Mouse (Mus musculus): ENCODE measurements around the gene Magi1. TPM values are rescaled to one million over a fixed set of nuclear protein-coding genes. Genes with fewer than 3 reads are reported as not detected.
A peak's percentile ranks its signal among the peaks of the same experiment; 100 is the strongest.

Gene Magi1
- polyA plus RNA-seq, 1 experiment from 2014 or later: 25.4 TPM

GRCm38 (mm10) chr6:93733800-93734199 is 549.9 kb downstream of the Magi1 start:
- Histone ChIP-seq H3K9ac (no peak overlapping the region), H3K27me3 (replicated peaks) (no peaks in the 10 kb centered on the region), H3K4me1 (peaks cover under 1% of the 10 kb centered on the region; the same call in 1 of the 2 replicates), H3K4me3 (no peak overlapping the region), H3K9me3 (no peaks in the 10 kb centered on the region), H3K4me2 (replicated peaks) (no peak overlapping the region), H3K36me3 (no peaks in the 10 kb centered on the region), H3K27ac (no peak overlapping the region)
- no peak for ATAC-seq (ENCODE audit: low FRiP score, low read depth)
- 75% methylated on average over 6 of the region's 6 CpGs for WGBS

DNA sequence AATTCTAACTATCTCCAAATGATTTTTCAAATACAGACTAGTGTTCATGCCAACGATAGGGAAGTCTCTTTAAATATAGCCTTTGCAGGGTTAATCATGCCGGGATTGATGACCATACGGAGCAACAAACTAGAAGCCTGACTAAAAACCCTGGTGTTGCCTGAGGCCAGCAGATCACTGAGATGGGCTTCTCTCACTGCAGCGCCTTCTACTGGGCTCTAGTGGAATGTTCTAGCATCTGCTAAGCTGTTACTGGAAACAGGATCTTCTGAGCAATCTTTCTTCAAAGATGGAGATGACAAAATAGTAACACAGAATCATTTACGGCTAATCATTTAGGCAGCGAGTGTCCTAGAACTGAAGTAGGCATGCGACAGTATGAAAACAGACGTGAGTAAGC is 554.0 kb downstream of the Magi1 start:
- WGBS: 74% methylated on average over 8 of the region's 8 CpGs
- Histone ChIP-seq H3K9me3 (no peaks in the 10 kb centered on the region), H3K4me3 (no peak overlapping the region), H3K36me3 (no peaks in the 10 kb centered on the region), H3K27ac (no peak overlapping the region), H3K4me2 (replicated peaks) (no peak overlapping the region), H3K27me3 (replicated peaks) (no peaks in the 10 kb centered on the region), H3K9ac (no peak overlapping the region), H3K4me1 (peaks cover 19% of the 10 kb centered on the region; the same call in 1 of the 2 replicates)
- no peak for ATAC-seq (ENCODE audit: low FRiP score, low read depth)

- Histone ChIP-seq H3K9me3 (no peaks in the 10 kb centered on the region), H3K27me3 (replicated peaks) (no peaks in the 10 kb centered on the region), H3K36me3 (no peaks in the 10 kb centered on the region), H3K4me3 (no peak overlapping the region), H3K27ac (no peak overlapping the region), H3K9ac (no peak overlapping the region), H3K4me1 (peaks cover 19% of the 10 kb centered on the region; the same call in 1 of the 2 replicates), H3K4me2 (replicated peaks) (no peak overlapping the region)
- WGBS: 90% methylated on average over 4 of the region's 4 CpGs
- ATAC-seq (ENCODE audit: low FRiP score, low read depth): no peak
Observed at GRCm38 (mm10) chr6:93728791-93729190, 554.9 kb downstream of the Magi1 start.

- Histone ChIP-seq H3K36me3 (no peaks in the 10 kb centered on the region), H3K4me1 (peaks cover 19% of the 10 kb centered on the region; the same call in 1 of the 2 replicates), H3K27me3 (replicated peaks) (no peaks in the 10 kb centered on the region), H3K9me3 (no peaks in the 10 kb centered on the region), H3K4me3 (no peak overlapping the region), H3K27ac (no peak overlapping the region), H3K4me2 (replicated peaks) (no peak overlapping the region), H3K9ac (no peak overlapping the region)
- no peak for ATAC-seq (ENCODE audit: low FRiP score, low read depth)
- WGBS: 42% methylated on average over 15 of the region's 15 CpGs
Observed at GRCm38 (mm10) chr6:93727630-93728178, 556.0 kb downstream of the Magi1 start.

DNA sequence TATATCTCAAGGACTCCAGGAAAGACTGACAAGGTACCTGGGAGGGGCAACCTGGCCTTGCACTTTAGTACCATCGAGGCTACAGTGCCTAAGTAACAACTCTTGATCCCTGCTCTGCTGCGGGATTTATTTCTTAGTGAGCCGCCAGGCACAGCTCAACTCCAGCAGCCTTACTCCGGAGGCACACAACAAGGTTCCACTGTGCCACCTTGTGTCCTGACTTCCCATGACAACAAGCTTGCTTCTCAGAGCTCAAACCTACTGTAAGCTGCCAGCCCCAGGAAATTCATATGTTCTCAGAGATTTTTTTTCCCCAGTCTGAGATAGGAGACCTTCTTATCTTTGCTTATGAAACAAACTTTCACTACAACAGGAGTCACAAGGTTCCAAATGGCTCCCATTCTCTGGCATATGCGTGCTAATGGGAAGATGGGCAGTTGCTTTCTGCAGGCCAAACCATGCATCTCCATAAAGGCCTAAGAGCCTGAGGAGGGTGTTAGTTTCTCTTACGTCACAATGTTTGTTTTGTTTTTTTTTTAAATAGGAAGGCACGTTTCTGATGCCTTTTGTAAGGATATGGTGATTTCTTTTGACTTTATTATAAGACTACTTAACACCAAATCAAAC is 556.8 kb downstream of the Magi1 start:
- H3K4me2 ChIP-seq (replicated peaks): no peak overlapping the region
- H3K27me3 ChIP-seq (replicated peaks): no peaks in the 10 kb centered on the region
- no peak overlapping the region for H3K9ac ChIP-seq
- no peak overlapping the region for H3K4me3 ChIP-seq
- no peaks in the 10 kb centered on the region for H3K9me3 ChIP-seq
- H3K4me1 ChIP-seq: peaks cover 19% of the 10 kb centered on the region; the same call in 1 of the 2 replicates
- H3K27ac ChIP-seq: no peak overlapping the region
- H3K36me3 ChIP-seq: no peaks in the 10 kb centered on the region
- ATAC-seq (ENCODE audit: low FRiP score, low read depth): no peak
- whole genome bisulfite sequencing: 57% methylated on average over 7 of the region's 7 CpGs

GRCm38 (mm10) chr6:93726121-93726520 is 557.6 kb downstream of the Magi1 start:
- ATAC-seq (ENCODE audit: low FRiP score, low read depth): no peak
- 86% methylated on average over 10 of the region's 10 CpGs for WGBS
- Histone ChIP-seq H3K27me3 (replicated peaks) (no peaks in the 10 kb centered on the region), H3K9ac (no peak overlapping the region), H3K4me2 (replicated peaks) (no peak overlapping the region), H3K9me3 (no peaks in the 10 kb centered on the region), H3K4me1 (peaks cover 19% of the 10 kb centered on the region; the same call in 1 of the 2 replicates), H3K27ac (no peak overlapping the region), H3K36me3 (no peaks in the 10 kb centered on the region), H3K4me3 (no peak overlapping the region)

GRCm38 (mm10) chr6:93724749-93725148 is 559.0 kb downstream of the Magi1 start:
- no peak overlapping the region for H3K4me2 ChIP-seq (replicated peaks)
- 59% methylated on average over 7 of the region's 7 CpGs for WGBS
- no peak overlapping the region for H3K27ac ChIP-seq
- no peak overlapping the region for H3K4me3 ChIP-seq
- no peaks in the 10 kb centered on the region for H3K36me3 ChIP-seq
- no peaks in the 10 kb centered on the region for H3K27me3 ChIP-seq (replicated peaks)
- H3K9ac ChIP-seq: no peak overlapping the region
- ATAC-seq (ENCODE audit: low FRiP score, low read depth): no peak
- H3K9me3 ChIP-seq: no peaks in the 10 kb centered on the region
- H3K4me1 ChIP-seq: peaks cover 19% of the 10 kb centered on the region; the same call in 1 of the 2 replicates

DNA sequence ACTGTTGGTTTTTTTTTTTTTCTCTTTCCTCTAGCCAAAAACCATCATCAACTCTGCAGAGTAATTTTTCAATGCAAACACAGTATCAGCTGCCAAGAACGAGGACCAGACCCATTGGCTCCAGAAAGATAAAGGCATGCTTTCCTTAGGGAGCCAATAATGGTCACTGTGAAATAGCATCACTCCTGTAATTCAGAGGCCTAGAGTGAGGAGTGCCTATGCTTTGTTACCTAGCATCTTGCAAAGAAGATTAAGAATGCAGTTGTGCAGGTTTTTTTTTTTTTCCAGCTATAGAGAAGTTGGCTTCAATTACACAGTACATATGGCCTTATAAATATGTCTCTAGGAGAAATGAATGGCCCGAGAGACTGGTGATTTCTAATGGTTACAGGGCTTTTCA is 560.5 kb downstream of the Magi1 start:
- H3K9ac ChIP-seq: no peak overlapping the region
- no peaks in the 10 kb centered on the region for H3K36me3 ChIP-seq
- 70% methylated on average over 2 of the region's 2 CpGs for WGBS
- no peak overlapping the region for H3K4me2 ChIP-seq (replicated peaks)
- no peak for ATAC-seq (ENCODE audit: low FRiP score, low read depth)
- no peak overlapping the region for H3K4me3 ChIP-seq
- H3K27ac ChIP-seq: no peak overlapping the region
- no peaks in the 10 kb centered on the region for H3K9me3 ChIP-seq
- H3K4me1 ChIP-seq: peaks cover 18% of the 10 kb centered on the region; the same call in 1 of the 2 replicates
- no peaks in the 10 kb centered on the region for H3K27me3 ChIP-seq (replicated peaks)

- 56% methylated on average over 4 of the region's 4 CpGs for WGBS
Observed at GRCm38 (mm10) chr6:93719532-93719931, 564.2 kb downstream of the Magi1 start.

DNA sequence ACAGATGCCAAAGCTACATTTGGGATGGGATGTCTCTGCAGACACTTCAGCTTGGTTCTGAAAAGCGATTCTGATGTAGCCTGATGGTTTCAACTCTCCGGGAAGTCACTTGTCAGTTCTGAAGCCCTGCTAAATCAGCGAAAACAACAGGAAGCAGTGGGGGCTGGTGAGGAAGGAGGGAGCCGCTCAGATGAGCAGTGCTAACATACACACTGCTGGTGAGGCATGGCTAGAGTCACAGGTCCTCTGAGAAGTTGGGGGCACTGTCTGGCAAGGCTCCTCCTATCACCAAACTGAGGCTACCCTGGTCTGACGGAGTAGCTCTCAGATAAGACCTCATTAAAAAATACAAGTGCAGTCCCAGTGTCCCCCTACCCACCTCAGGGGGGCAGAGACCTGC is 565.3 kb downstream of the Magi1 start:
- no peak for ATAC-seq (ENCODE audit: low FRiP score, low read depth)
- Histone ChIP-seq H3K27me3 (replicated peaks) (no peaks in the 10 kb centered on the region; the same call in 1 of the 2 replicates), H3K36me3 (no peaks in the 10 kb centered on the region), H3K9me3 (no peaks in the 10 kb centered on the region), H3K4me2 (replicated peaks) (no peak overlapping the region), H3K4me3 (no peak overlapping the region), H3K4me1 (peaks cover 29% of the 10 kb centered on the region), H3K9ac (no peak overlapping the region), H3K27ac (no peak overlapping the region)
- 21% methylated on average over 5 of the region's 5 CpGs for WGBS

More at GRCm38 (mm10) chr6:93719532-93719931, 564.2 kb downstream of the Magi1 start:
- Histone ChIP-seq H3K36me3 (no peaks in the 10 kb centered on the region), H3K4me1 (peaks cover 29% of the 10 kb centered on the region), H3K4me2 (replicated peaks) (no peak overlapping the region), H3K27me3 (replicated peaks) (no peaks in the 10 kb centered on the region; the same call in 1 of the 2 replicates), H3K9ac (no peak overlapping the region), H3K4me3 (no peak overlapping the region), H3K27ac (no peak overlapping the region), H3K9me3 (no peaks in the 10 kb centered on the region)
- no peak for ATAC-seq (ENCODE audit: low FRiP score, low read depth)

DNA sequence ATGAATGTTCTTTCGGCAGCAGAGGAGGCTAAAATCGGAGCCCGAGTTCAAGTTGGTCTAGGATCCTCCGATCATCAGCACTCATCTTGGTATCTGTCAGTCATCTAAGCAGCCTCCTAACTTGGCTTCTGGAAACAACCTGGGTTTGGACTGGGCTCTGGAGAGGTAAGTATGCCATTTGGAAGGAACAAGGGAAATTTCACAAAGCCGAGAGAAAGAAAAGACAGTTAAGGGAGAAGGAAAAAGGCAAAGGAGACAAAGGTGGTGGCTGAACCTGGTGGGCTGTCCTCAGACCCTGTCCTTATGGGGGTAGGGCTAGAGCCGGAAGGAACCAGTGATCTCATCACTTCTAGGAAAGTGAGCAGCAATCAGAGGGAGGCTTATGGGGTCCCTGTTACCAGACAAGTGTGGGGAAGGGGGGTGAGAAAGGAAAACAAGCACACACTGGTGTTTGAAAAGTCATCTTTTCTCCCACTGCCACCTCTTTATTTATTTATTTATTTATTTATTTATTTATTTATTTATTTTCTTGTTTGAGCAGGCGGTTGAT is 565.8 kb downstream of the Magi1 start:
- WGBS: 47% methylated on average over 7 of the region's 7 CpGs
- Histone ChIP-seq H3K9ac (no peak overlapping the region), H3K27ac (no peak overlapping the region), H3K36me3 (no peaks in the 10 kb centered on the region), H3K9me3 (no peaks in the 10 kb centered on the region), H3K4me1 (peaks cover 29% of the 10 kb centered on the region), H3K27me3 (replicated peaks) (no peaks in the 10 kb centered on the region; the same call in 1 of the 2 replicates), H3K4me3 (no peak overlapping the region), H3K4me2 (replicated peaks) (no peak overlapping the region)
- no peak for ATAC-seq (ENCODE audit: low FRiP score, low read depth)

GRCm38 (mm10) chr6:93716686-93717625 is 566.8 kb downstream of the Magi1 start:
- WGBS: 11% methylated on average over 24 of the region's 24 CpGs
- Histone ChIP-seq H3K36me3 (no peaks in the 10 kb centered on the region), H3K4me1 (peaks cover 29% of the 10 kb centered on the region), H3K27me3 (replicated peaks) (no peaks in the 10 kb centered on the region; the same call in 1 of the 2 replicates), H3K27ac (no peak overlapping the region), H3K4me3 (peak overlapping the region; percentile 13; the same call in 1 of the 2 replicates), H3K9ac (no peak overlapping the region), H3K4me2 (replicated peaks) (peak overlapping the region; percentile 52), H3K9me3 (no peaks in the 10 kb centered on the region)
- peak; percentile 63; the same call in 1 of the 2 replicates for ATAC-seq (ENCODE audit: low FRiP score, low read depth)

Measured in neural tube, embryonic 12.5 days (tissue).